Mouse (Mus musculus) frontal cortex, postnatal 25 days (tissue): Measurements from ENCODE around the gene Arxes2.
"Not testable (repeated sequence)": the region's sequence is repeated elsewhere in the genome, so short reads cannot be mapped to it uniquely, and the experiment has no call there.

ENCODE experiments used
- DNase-seq, 2 experiments: peaks; one replicate each; pipeline ENCODE4 v3.0.0; 2022; ENCODE audit warnings: low spot score in 2 of 2

Arxes2 gene

GRCm38 (mm10) chrX:135993664-135994119 lies at the start of gene Arxes2:
Arxes2 (plus strand) TSS chrX:135993824.
- DNase-seq: not testable (repeated sequence)

DNA sequence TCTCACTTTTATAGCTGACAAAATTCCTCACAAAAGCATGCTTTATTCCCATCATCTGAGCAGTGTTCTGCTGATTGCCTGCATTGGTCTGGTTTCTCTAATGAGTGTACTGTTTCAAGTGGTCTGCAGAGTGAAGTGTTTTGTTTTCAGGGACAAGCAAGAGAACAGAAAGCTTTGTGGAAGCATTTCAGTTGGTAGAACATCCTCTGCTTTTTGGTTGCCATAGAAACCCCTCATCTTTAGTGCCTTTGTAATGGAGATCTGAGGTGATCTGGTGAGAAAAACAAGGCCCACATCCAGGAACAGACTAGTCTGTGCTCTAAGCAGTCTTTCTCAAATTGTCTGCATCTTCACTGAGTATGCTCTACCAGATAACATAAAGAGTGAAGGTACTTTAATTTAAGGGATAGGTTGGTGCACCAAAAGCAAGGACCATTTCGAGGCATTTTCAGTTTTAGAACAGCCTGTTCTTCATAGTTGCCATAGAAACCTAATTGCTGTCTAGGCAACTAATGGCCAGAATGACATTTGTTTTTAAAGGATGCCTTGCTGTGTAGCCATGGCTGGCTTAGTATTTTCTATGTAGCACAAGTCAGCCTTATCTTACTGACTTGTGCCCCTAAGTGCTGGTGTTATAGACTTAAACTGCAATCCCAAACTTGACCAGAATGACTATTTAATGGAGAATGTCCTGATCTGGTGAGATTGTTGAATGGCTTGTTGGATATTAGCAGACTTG lies 44.8 kb upstream of the Arxes2 start:
- no peak for DNase-seq

GRCm38 (mm10) chrX:135956988-135957690 lies 36.5 kb upstream of the Arxes2 start:
- DNase-seq: no peak

DNA sequence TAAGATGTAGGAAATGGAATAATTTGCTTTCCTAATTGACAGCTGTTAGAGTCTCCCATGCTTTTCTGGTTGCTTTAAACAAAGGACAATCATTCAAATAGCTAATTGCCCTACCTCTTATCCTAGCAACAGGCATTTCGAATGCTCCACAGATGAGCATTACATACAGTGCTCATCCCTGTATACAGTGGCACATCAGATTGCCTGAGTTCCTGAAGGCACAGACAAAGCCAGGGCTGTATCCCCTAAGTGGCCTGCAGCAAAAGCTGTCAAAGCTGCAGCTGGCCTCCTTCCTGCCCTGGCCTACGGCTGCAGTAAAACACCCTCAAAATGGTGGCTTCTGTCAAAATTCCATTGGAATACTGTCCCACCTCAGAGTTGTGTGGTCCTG lies 35.9 kb upstream of the Arxes2 start:
- no peak for DNase-seq

GRCm38 (mm10) chrX:135958589-135959225 lies 34.9 kb upstream of the Arxes2 start:
- DNase-seq: no peak

DNA sequence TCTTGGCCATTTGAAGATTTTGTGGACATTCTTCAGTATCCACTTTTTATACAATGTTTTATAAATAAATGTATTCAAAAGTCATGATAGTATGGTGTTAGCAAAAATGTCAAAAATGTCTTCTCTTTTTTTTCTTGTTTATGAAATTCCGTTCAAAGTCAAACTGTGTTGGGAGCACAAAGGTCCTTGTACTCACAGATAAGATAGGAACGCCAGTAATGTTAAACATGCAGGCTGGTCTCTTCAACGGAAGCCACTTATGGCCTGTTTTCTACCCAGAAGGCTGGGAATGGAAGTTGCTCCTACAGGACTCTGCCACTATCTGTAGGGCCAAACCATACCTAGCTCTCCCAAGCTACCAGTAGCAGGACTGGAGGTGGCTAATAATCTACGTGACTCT lies 34.1 kb upstream of the Arxes2 start:
- DNase-seq: no peak

DNA sequence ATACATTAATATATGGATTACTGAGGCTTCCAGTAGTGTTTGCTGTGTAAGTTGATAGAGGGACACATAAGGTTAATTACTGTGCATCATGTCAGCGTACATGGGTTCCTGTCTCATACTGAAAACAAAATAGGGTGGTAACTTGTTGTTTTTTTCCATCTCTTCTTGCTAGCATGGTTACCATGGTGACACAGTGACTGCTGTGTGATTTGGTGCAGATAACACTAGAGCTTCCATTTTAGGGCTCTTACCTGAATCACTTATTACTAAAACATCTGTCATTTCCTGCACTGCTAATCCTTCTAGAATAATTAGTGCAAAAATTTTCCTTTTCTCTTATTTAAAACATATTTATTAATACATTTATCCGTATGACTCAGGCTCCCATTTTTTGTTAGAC lies 31.3 kb upstream of the Arxes2 start:
- DNase-seq: no peak

- DNase-seq: no peak
These were observed 30.5 kb upstream of the Arxes2 start for GRCm38 (mm10) chrX:135963130-135963529.

DNA sequence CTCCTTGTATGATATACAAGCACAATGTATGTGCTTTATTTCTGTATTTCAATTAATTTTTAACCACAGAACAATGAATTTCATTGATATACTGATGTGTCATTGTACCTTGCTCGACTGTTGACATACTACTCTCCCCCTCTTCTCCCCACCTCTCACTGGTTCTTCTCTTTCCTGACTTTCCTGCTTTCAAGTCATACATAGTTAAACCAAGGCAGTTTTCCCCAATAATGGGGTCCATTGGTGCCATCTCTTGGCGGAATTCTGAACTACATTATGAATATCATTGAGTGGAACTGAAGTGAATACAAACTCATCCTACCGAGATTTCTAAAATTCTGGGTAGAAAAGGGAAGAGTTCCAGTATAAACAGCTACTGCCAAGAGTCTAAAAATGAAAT lies 30.0 kb upstream of the Arxes2 start:
- no peak for DNase-seq

DNA sequence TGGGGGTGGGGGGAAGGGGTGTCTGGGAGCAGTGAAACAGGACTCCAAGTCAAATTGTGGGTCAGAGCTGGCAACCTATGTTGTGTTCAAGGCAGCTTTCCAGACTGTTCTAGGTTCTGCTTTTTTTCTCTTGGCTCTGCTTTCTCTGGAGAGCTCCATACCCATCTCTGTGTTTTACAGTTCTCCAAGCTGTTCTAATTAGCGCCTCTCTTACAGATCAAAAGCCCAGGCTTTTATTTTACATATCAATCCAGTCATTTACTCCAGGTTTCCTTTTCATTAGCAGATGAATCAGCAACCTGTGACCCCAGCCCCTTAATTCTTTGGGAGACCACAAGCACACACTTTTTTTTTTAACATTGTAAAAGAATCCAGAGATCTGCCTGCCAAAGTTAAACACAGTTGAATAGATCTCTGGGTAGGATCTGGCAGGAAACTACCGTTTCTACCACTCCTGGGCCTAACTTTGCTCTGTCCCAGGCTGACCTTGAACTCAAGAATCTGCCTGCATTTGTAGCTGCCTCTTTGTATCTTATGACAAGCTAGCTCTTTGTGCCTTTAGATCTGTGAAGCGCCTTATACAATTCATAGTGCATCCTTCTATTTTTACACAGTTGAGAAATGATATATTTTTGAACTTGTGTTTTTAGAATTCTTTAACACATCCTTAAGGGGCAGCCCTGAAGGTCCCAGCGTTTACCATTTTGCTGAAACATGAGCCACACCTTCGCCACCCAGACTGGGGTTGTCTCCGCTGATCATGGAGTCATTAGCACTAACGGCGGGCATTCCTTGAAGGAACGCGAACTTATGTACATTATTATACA lies 19.8 kb upstream of the Arxes2 start:
- no peak for DNase-seq

DNA sequence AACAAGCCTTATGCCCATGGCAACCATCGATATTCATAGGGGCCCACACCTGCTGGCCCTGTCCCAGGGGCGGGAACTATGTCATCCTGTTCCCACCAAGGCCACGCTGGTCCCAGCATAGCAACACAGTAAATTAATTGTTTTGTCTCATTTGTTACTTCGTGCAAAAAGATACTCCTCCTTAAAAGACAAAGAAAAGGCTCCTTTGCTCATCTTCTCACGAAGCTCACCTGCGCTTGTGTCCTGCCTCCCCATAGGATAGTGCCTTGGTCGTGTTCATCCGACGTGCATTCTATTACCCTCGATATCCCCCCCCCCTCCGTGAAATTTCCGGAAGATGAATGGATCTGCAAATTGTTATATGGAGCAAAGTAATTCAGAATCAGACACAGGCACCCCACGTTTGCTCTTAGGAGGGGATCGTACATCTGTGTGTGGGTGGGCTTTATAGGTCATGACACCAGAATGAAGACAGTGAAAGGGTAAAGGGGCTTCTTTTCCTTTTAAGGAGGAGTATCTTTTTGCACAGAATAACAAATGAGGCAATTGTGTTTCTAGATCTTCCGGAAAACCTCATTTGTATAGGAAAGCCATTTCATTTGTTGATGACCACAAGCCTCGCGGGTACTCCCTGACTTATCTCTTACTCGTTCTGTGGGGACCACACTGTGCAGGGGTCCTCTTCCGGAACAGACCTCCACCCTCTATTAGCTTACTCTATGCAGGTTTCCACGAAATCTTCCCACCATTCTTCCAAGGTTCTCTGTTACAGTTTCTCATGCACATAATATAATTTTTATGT lies 19.0 kb upstream of the Arxes2 start:
- no peak for DNase-seq

DNA sequence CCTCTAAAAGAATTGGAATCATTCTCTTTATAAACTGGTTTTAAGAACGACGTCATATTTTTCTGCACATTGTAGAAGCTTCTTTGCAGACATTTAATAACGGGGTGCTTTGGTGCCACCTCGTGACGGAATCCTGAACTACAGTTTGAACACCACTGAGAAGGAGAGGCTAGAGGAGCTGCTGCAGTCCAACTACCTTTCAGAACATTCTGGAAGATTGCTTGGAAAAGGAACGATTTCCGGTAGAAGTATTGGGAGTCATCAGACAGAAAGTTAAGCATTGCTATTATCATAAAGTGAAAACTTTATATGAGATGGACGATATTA lies 18.4 kb upstream of the Arxes2 start:
- DNase-seq: peak; percentile 77 to 80

- DNase-seq: no peak
These were observed 8.9 kb upstream of the Arxes2 start for GRCm38 (mm10) chrX:135984539-135985260.

DNA sequence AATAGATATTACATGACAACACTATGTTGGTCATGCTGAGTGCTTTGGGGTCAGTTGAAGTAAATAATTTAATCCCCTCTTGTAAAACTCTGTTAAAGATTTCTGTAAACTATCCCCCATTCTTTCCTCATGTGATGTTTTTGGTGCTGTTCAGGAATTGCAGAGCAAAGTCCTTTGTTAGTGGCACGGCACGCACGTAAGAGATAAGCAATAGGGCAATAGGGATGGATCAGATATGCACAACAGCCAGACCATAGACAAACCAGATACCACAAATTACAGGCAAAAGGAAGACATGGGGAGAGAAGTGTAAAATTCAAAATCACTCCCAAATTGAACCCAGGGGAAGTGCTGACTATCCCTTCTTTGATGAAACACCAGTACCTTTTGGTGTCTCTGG lies 7.4 kb upstream of the Arxes2 start:
- no peak for DNase-seq

- DNase-seq: no peak
These were observed 3.0 kb upstream of the Arxes2 start for GRCm38 (mm10) chrX:135990661-135991060.

DNA sequence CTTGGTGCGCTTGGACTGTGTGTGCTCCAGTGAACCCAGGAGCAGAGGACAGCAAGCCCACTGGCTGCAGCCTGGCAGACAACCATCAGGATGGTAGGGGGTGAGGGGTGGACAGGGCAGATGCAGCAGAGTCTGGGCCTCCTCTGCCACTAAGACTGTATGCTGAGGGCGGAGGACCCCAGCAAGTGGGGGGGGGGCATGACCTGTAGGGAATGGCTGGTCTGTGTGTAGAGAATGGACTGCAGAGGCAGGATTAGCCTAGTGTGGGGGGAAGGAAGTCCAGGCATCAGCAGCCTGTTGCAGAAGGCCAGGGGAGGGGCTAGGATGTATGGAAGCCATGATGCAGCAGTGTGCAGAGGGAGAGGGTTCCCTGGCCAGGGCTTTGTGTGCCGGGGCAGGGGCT lies 431 bp upstream of the Arxes2 start:
- DNase-seq: not testable (repeated sequence)

- no peak for DNase-seq
These were observed 13.7 kb downstream of the Arxes2 start for GRCm38 (mm10) chrX:136007199-136007843.

DNA sequence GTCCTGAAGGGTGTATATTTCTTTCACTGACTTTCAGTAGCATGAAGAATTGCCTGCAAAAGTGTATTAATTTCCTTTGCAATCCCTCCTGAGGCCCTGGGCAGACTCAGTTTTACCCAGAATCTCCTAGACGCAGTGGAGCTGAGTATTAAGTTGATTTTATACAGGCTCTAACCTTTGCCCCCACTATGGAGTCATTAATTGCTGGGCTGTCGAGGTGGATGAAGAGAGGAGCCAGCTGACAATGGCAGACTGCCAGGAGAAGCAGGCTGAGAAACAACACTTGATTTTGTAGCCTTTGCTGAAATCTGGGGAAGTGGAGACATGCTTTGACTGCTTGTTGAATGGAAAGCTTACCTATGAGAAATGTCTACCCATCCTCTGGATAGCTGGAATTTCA lies 20.8 kb downstream of the Arxes2 start:
- DNase-seq: no peak

DNA sequence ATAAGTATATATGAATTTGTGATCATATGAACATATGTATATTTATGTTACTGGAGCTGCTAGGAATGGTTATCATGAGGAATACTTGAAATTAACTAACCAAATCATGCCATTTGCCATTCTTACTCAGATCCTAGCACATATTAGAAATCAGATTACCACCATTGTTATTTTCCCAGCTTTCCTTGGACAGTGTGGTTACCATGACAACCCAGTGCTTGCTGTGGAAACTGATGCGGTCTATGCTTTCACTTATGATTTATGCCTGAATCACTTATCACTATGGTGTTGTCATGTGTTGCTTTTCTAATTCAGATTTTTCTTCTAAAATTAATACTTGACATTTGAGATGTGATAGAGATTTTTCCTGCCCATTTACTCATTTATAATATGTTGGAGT lies 36.7 kb downstream of the Arxes2 start:
- DNase-seq: no peak
